Mouse (Mus musculus): ENCODE measurements around the gene Dysf.

Dysf gene

GRCm38 (mm10) chr6:84051032-84051431, 42.6 kb downstream of the Dysf start:
- DNase-seq, result no peak

DNA sequence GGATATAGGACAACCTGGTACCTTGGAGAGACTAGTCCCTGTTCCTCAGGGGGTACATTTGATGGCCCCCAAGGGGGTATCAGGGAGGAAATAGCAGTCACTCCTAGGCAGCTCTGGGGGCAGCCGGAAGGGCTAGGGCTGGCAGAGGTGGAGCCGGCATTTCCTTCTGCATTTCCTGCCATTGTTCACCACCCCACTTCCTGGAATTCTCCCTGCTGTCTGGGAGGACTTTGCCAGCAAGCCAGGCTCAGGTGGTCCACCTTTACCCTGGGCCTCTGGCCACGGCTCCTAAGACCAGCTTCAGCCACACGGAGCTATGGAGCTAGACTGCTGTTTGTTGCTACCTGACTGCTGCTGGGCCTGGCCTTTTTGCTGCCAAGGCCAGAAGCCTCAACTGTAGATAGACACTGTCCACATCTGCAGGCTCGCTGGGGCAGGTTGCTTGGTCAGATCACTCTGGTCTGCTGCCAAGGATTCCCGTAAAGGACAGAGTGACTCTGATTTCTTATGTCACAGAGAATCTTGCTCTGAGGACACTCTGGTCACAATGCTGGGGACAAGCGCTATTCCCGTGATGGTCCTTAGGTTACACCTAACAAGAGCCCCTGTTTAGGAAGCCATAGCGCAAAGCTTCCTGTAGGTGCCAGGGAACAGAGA, 45.6 kb downstream of the Dysf start:
- no peak for DNase-seq

DNA sequence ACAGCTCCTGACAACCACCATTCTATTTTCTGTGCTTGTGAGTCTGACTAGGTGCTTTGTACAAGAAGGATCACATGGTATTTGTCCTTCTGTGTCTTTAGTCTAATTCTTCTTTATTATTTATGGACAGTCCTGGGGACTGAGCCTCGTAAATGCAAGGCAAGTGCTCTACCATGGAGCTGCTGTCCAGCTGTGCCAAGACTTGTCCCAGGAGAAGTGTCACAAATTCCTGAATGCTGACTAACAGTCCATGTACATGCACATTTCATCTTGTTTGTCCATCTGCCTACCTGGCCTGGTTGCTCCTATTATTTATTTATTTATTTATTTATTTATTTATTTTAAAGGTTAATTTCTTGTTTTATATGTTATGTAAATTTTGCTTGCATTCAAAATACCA, 47.2 kb downstream of the Dysf start:
- DNase-seq, result no peak

- no peak for DNase-seq
These were observed 48.8 kb downstream of the Dysf start for GRCm38 (mm10) chr6:84057216-84057615.

DNA sequence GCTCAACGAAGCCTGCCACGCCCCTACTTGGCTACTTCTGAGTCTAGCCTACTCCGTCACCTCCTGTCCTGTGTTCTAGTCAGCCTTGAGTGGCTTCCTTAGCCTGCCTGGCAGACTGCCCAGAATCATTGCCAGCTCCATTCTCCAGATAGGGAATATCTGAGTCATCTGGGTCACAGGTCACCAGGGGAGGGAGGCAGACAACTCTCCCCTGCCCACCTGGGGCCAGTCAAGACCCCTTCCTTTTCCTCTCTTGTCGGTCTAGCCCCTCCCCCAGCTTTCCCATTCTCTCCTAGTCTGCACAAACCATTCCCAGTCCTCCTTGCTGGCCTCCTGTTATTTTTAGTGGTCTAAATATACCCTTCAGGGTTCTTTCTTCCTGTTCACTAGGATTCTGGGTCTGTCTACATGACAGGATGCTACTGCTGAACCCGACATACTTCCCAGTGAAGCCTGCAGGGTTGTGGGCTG, 50.3 kb downstream of the Dysf start:
- no peak for DNase-seq

GRCm38 (mm10) chr6:84059771-84060414, 51.5 kb downstream of the Dysf start:
- no peak for DNase-seq

- DNase-seq, result peak; percentile 40
These were observed 52.9 kb downstream of the Dysf start for GRCm38 (mm10) chr6:84061328-84061727.

- DNase-seq, result no peak
These were observed 54.2 kb downstream of the Dysf start for GRCm38 (mm10) chr6:84062541-84062940.

GRCm38 (mm10) chr6:84068236-84068635, 59.8 kb downstream of the Dysf start:
- no peak for DNase-seq

DNA sequence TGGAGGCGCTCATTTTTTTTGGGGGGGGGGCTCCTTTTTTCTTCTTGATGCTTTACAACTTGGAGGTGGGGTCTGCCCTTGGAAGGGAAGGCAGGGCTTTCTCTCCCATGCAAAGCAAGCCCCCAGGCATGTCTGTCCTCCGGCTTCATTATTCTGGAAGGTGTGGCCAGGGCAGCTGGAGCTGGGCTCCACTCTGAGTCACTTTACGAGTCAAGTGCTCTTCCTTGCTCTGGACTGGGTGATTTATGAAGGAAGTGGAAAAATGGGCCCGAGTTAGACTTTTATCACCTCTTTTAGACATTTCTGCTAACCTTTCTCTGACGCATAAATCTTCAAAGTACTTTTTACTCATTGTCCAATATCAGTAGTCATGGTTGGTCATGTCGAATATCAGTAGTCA, 61.9 kb downstream of the Dysf start:
- no peak for DNase-seq

DNA sequence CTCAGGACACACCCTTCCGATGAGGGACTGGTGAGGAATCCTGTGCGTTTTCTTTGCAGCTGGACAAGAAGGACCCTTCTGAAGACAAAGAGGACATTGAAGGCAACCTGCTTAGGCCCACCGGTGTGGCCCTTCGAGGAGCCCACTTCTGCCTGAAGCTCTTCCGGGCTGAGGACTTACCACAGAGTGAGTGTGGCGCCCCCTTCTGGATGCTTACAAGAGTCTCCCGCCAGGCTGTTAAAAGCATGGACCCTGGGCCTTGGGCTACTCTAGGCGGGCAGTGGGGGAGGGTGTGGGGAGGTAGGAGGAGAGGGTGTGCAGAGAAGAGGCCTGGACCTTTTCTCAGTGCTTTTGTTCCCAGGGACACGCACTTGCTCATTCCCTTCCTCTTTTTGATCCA, 64.2 kb downstream of the Dysf start:
- DNase-seq, result no peak

- no peak for DNase-seq
These were observed 69.8 kb downstream of the Dysf start for GRCm38 (mm10) chr6:84078172-84078571.

- no peak for DNase-seq
These were observed 72.2 kb downstream of the Dysf start for GRCm38 (mm10) chr6:84080631-84081030.

- DNase-seq, result no peak
These were observed 76.4 kb downstream of the Dysf start for GRCm38 (mm10) chr6:84084757-84085156.

GRCm38 (mm10) chr6:84093473-84093872, 85.1 kb downstream of the Dysf start:
- DNase-seq, result peak; percentile 32 to 37

- DNase-seq, result no peak
These were observed 86.1 kb downstream of the Dysf start for GRCm38 (mm10) chr6:84094536-84094935.

- DNase-seq, result peak; percentile 71 to 77
These were observed 86.6 kb downstream of the Dysf start for GRCm38 (mm10) chr6:84094998-84095397.

- peak in 1 of 2 experiments; percentile 28 for DNase-seq
These were observed 87.5 kb downstream of the Dysf start for GRCm38 (mm10) chr6:84095882-84096281.

GRCm38 (mm10) chr6:84102002-84102401, 93.6 kb downstream of the Dysf start:
- no peak for DNase-seq

- no peak for DNase-seq
These were observed 97.0 kb downstream of the Dysf start for GRCm38 (mm10) chr6:84105148-84106022.

DNA sequence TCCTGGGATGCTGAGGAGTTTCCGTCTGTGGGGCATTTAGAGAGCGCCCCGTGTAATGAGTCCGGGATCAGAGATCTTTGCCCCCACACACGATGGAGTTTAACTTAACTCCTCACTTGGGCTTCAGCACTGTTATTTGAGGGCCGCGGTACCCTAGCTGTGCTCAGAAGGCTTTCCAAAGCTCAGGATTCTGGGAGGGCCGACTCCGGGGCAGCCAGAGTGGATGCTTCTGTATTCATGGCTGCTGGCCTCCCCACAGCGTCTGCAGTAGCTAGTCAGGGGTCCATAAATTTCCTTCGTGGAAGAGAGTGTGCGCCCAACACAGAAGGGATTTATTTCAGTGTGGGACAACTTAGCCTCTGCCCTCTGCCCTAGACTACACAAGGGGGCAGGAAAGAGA, 97.7 kb downstream of the Dysf start:
- no peak for DNase-seq

DNA sequence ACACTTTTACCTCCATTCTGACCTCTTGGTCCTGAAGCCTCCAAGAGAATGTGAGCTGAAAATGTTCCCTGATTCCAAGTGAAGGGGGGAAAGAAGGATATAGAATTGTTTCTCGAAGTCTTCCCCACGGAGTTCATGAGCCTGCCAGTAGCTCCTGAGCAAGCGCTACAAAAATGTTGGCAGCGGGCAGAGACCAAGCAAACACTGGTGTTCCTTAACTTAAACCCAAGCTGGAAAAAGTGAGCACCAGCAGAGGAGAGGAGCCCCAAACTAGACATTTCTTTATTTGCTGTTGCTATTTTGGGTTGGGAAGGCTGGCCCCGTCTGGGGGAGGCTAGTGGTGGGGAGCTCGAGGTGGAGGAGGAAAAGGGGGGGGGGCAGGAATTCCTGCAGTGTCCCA, 102.0 kb downstream of the Dysf start:
- no peak for DNase-seq

DNA sequence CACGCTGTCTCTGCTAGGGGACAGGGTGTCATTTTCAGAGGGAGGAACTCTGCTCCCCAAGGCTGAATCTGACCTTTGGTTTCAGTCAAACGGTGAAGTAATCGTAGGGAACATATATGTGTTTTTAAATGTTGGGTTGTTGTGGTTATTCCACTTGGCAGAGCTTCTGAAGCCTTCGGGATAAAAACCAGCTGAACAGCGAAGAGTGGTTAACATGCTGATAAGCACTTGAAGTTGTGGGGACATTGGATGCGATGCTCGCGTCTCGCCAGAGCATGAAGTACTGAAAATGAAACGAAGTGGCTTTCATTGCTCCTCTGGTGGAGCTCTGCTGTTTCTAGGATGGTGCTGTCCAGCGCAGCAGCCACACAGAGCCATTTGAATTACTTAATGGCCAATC, 102.7 kb downstream of the Dysf start:
- DNase-seq, result no peak
